Mouse (Mus musculus) ovary, postnatal 36 days (tissue): ENCODE results near the gene Dnase2b.

Experiments used
- DNase-seq: peaks from one replicate; pipeline ENCODE4 v3.0.0; 2022; ENCODE audit warnings: low spot score, mixed read lengths

Dnase2b gene

DNA sequence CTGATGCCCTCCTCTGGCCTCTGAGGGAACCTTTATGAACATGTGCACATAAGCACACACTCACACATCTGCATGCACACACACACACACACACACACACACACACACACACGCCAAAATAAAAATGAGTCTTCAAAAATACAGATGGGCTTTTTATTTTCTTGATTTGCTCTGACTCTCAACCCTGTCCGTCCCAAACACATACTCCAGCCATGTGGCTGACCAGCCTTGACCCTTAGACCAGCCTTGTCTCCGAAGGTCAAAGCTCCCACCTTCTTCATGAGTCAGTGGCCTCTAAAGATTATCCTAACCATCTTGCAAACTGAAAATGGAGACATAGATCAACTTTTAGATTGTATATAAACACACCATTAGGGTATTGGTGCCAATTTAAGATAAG lies 45.8 kb downstream of the Dnase2b start:
- DNase-seq, result no peak

DNA sequence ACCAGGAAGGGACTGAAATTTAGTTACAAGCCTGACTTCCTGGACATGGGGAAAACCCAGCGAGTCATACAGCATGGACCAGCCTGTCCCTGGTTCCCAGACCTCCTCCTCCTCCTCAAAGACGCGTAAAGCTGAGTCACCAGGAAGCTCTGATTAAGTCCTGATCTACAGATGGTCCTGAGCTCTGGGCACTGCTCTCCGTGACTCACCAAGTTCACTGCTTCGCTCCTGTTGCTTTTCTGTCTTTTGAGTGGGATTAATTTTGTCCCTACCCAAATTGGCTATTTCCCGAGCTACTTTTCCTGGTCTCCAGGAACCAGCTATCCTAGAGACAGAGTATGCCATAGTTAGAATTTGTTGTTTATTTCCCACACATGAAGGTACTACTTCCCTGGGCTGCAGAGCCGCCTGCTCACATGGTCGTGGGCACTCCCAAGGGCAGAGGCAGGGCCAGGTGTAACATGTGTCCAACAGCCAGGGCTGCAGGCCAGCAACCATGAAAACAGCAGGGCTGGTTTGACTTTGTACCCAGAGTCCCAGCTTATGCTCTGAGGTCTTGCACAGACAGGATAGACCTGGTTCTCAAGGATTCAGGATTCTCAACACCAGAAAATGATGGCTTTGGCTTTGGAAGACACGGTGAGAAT lies 47.4 kb downstream of the Dnase2b start:
- DNase-seq, result no peak

DNA sequence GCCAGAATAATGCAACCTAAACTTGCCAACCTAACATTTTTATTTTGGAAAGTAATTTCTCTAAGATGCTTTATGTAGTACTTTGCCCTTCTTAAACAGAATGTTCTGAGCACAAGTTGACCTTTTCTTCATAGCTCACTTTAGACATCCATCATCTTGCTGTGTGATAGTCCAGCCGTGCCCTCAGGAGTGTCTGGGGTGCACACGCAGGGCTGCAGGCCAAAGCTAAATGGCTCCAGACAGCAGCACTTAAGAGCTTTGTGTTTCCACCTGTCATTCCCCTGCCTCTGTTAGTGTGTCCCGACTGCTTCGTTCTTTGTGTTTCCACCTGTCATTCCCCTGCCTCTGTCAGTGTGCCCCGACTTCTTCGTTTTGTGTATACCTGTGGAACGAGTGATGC lies 48.0 kb downstream of the Dnase2b start:
- no peak for DNase-seq

DNA sequence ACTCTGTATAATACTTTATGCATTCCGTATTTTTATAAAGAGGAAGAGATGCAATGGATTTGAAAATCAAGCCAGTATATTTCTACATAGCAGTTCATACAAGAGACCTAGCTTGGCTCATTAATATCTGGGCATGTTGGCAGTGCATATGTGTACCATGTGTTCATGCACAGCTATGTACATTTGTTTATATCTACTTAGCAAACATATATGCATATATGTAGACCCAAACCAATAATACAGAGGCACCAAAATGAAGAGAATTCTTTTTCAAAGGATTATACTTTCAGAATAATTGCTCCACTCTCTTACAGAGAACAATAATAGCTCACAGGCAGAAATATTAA lies 50.4 kb downstream of the Dnase2b start:
- no peak for DNase-seq

DNA sequence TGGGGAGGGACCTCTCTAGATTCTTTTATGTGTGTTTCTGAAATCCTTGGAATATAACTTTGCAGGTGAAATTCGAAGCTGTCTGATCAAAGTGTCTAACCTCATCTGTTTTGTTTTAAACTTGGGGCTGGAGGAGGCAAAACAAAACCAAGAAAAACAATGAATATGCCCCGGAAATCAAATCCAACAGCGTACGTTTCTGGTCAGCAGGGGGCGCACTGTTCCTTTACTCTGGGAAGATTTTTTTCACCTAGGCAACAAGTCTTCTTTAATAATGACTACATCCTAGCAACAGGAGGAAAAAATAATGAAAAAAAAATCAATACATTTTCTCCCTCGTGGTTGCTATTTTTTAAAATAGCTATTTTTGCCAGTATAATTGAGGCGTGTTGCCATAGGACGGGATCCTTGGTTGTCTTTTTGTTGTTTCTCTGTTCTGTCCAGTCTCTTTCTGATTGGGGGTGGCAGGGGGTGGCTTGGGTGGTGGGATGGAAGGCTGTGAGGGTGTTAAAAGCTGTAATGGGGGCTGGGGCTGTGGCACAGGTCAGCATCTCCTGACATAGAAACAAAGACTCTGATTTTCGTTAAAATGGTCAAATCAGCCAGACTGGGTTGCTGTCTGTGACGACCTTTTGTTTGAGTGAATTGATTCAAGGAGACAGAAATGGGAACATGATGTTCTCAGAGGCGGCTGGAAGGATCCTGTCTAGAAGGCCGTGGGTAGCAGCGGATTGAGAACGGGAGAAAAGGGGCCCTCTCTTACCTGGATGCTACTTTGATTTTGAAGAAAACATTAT lies 50.9 kb downstream of the Dnase2b start:
- peak; percentile 62 for DNase-seq

DNA sequence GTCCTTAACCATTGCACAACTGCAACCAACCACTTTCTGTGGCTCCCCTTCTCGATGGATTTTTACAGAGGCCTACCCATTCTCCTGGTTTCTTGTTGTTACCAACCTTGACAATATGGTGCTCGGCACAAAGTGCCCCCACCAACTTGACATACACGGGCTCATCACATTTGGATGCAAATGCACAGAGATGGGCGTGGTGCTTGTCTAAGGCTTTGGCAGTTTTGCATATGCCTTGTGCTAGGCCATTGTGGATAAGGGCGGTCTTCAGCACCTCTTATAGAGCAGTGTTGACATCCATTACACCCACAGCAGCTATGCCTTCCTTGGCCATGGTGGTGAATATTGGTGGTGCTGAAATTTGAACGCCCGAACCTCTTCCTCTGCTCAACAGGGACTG lies 52.5 kb downstream of the Dnase2b start:
- DNase-seq, result no peak

DNA sequence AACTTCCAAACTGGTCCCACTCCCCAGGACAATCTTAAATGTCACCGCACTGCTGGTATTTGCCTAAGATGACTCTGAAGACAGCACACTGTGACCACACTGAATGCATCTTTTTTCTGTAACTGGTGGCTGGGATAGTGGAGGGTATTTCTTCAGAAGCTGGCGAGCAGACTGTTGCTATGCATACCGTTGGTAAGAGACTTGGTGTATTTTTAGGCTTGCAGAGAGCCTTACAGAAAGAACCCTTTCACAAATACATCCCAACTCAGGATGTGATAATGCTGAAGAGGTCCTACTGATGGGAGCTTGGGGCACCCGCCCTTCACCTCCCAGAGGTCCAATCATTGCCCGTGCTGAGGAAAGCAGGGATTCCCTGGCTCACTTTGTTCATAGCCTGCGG lies 57.9 kb downstream of the Dnase2b start:
- DNase-seq, result no peak

DNA sequence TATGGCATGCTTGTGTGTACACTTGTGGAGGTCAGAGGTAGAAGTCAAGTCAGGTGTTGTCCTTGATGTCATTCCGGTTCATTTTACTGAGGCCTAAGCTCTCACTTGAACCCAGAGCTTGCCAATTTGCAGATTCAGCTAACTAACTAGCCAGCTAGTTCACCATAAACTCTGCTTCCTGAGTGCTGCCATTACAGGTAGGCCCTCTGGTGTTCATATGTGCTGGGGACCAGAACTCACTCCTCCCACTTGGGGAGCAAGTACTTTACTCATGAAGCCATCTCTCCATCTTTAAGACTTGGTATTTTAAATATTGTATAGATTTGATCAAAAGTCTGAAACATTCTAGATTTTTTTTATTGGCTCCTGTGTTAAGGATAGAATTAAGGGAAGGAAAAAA lies 58.8 kb downstream of the Dnase2b start:
- DNase-seq, result no peak

DNA sequence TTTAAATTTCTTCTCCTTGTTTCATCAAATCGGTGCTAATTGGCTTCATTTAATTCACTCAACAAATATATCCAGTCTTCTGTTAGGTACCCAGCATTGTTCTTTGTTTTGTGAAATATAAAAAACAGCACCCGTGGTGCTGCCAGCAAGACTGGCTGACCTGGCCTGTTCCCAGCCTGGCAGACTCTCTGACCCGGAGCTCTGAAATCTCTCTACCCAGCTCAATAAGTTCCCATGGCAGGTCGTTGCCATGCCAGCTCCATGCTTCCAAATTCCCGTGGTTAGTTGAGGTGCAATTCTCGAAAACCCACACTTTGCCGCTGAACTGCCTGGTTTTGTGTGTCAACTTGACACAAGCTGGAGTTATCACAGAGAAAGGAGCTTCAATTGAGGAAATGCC lies 60.6 kb downstream of the Dnase2b start:
- DNase-seq, result no peak

DNA sequence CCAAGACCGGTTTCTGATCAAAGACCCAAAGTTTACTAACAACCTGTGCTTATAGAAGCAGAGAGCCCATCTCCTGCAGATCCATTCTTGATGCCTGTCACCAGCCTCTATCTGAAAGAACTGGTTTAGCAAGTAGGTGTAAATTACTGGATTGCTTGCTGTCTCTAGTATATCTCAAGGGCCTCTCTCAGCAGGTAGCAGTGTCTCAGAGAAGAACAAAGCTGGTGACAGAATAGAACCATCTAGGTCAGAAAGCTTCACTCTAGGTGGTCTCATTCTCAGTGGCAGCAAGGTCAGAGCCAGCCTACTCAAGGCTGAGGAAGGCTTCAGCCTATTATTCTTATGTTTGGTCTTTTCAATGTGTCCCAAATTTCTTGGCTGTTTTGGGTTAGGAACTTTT lies 71.8 kb downstream of the Dnase2b start:
- DNase-seq, result no peak

DNA sequence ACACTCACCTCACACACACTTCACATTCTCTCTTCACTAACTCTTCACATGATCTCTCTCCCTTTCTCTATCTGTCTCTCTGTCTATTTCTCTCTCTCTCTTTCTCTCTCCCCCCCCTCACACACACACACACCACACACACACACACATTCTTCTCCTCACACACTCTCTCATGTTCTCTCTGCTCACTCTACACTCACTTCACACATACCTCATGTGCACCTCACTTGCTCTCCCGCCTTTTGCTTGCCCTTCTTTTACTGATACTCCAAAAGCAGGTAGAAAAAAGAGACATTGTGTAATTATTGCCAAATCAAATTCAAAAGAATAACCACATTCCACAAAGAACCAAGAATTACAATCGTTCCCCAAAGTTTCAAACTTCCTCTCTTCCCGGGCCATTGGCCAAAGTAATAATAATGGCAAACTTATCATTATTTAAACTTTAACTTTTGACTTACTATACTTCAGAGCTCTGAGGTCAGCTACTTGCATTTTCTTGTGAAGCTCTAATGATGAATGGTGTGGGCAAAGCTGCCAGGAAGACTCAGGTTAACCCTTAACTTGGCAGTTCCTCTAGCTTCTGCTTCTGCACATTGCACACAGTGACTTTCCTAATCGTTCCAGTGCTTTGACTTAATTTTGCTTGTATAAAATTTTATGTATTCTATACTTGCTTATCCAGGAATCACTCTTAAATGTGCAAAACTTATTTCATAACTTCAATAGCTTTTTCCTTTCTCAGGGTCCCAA lies 74.7 kb downstream of the Dnase2b start:
- DNase-seq, result no peak

DNA sequence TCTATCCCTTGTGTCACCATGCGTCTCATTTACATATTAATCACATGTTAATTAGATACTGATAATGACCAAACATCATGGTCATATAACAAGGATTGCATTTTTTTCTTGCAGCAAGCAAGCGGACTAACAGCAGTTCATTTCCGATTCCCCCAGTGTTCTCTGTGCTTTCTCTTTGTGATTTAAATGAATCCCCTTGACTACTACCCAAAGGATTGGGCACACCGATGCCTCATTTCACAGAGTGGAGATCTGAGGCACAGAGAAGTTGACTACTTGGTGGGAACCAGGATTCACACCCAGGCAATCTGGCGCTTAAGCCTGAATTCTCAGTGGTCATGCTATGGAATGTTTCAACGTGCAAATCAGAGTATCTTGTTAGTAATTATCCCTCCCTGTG lies 80.4 kb downstream of the Dnase2b start:
- no peak for DNase-seq
